Mouse (Mus musculus) adrenal gland, postnatal 14 days (tissue): Measurements from ENCODE around the gene Sf3b6. TPM values are rescaled to one million over a fixed set of nuclear protein-coding genes. Genes with fewer than 3 reads are reported as not detected.

Source experiments
- DNase-seq: peaks from one replicate; pipeline ENCODE4 v3.0.0; 2021; ENCODE audit warnings: mixed read lengths
- total RNA-seq: library from RNA; stranded (reverse); gene quantifications from 2 replicates; pipeline ENCODE4 v1.2.3, GENCODE M21; 2021

The Sf3b6 gene
- total RNA-seq, 1 experiment from 2014 or later = 114 TPM

- DNase-seq = no peak
Observed at GRCm38 (mm10) chr12:4840741-4841140, 23.4 kb downstream of the Sf3b6 start.

GRCm38 (mm10) chr12:4841392-4841887, 24.1 kb downstream of the Sf3b6 start, which contains the start of gene Fkbp1b:
TSS of gene Fkbp1b (minus strand) at chr12:4841591.
- DNase-seq = peak; percentile 68

GRCm38 (mm10) chr12:4842456-4842855, 25.1 kb downstream of the Sf3b6 start:
- no peak for DNase-seq

GRCm38 (mm10) chr12:4842890-4843597, 25.7 kb downstream of the Sf3b6 start, which contains the start of gene Wdcp:
TSS of gene Wdcp (plus strand) at chr12:4843303.
- DNase-seq = peak; percentile 94

GRCm38 (mm10) chr12:4843741-4844140, 26.4 kb downstream of the Sf3b6 start:
- peak; percentile 52 for DNase-seq

- DNase-seq = peak; percentile 26
Observed at GRCm38 (mm10) chr12:4856160-4856559, 38.8 kb downstream of the Sf3b6 start.

- DNase-seq = no peak
Observed at GRCm38 (mm10) chr12:4856834-4857233, 39.5 kb downstream of the Sf3b6 start.

- no peak for DNase-seq
Observed at GRCm38 (mm10) chr12:4859241-4859914, 42.0 kb downstream of the Sf3b6 start.

- no peak for DNase-seq
Observed at GRCm38 (mm10) chr12:4862672-4863071, 45.3 kb downstream of the Sf3b6 start.

GRCm38 (mm10) chr12:4863654-4864337, 46.5 kb downstream of the Sf3b6 start:
- peak; percentile 27 for DNase-seq

- no peak for DNase-seq
Observed at GRCm38 (mm10) chr12:4864338-4864690, 47.0 kb downstream of the Sf3b6 start.

GRCm38 (mm10) chr12:4868924-4869323, 51.6 kb downstream of the Sf3b6 start:
- DNase-seq = no peak

- DNase-seq = no peak
Observed at GRCm38 (mm10) chr12:4871260-4871659, 53.9 kb downstream of the Sf3b6 start.

GRCm38 (mm10) chr12:4872273-4872672, 54.9 kb downstream of the Sf3b6 start:
- no peak for DNase-seq

- no peak for DNase-seq
Observed at GRCm38 (mm10) chr12:4872983-4873477, 55.7 kb downstream of the Sf3b6 start.

GRCm38 (mm10) chr12:4873531-4873930, 56.2 kb downstream of the Sf3b6 start:
- no peak for DNase-seq

- DNase-seq = peak; percentile 87
Observed at GRCm38 (mm10) chr12:4874161-4874927, 57.0 kb downstream of the Sf3b6 start, which contains the start of gene Mfsd2b. TSS of gene Mfsd2b (minus strand) at chr12:4874359.

GRCm38 (mm10) chr12:4875623-4876022, 58.3 kb downstream of the Sf3b6 start:
- DNase-seq = no peak
